In the genomic region with DNA sequence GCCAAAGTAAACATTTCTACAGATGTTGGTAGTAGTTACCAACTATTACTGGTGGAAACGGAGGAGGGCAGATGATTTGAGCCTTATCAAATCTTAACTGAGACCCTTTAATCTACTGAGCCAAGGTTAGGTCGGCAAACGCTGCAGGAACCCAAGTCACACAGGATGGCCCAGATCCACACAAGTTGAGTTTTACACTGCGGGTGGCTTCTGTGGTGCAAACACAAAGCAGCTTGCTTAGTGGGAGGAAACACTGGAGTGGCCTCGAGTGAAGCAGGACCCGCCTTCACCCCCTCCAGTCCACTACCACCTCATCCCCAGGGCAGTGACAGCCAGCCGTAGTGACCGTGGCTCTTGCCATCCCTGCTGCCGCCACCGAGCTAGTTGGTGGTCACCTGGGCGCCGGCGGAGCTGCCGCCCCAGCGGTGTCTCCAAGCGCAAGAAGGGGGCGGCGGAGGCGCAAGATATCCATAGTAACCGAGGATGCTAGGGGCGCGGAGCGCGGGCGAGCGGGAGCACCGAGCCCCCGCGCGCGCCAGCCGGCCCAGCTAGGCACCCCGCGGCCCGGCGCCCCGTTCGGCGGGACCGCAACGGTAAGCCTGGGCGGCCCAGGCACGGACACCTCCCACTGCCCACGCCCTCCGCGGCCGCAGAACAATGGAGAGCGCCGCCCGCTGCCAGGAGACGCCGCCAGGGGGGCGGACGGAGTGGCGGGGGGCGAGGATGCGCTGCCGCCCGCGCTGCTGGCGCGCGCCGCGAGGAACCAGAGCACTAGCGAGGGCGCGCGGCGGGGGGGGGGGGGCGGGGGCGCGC, we compare ENCODE assay signal across 9 mouse cellular contexts.
DNase-seq lines count a peak whose midpoint lies in the region; ATAC-seq and TF ChIP-seq lines count a peak whose summit lies in the region.
"Had no signal": no experiment of that assay in that cellular context is flagged by ENCODE, and none has a peak within 500 bp of the region (broad histone marks: within the 10 kb centered on the region; RNA-seq: fewer than 3 reads in every experiment).

No protein-coding gene starts in this region.

- H3K4me3 ChIP-seq in lung, embryonic 14.5 days (ENCODE audit: low read depth, low read length), result peak overlapping the region; percentile 50
- peak overlapping the region; percentile 59 for H3K4me3 ChIP-seq in embryonic facial prominence, embryonic 11.5 days (ENCODE audit: low read depth, low read length)
- H3K4me3 ChIP-seq in hindbrain, embryonic 14.5 days (replicated peaks; ENCODE audit: low read length), result peak overlapping the region; percentile 69
- peak overlapping the region; percentile 54 for H3K4me3 ChIP-seq in limb, embryonic 14.5 days (replicated peaks; ENCODE audit: low read length)

- peak; percentile 34 for DNase-seq in lung, embryonic 14.5 days
- DNase-seq in lung, postnatal 14 days, result no peak
- peak; percentile 46 for DNase-seq in embryonic facial prominence, embryonic 11.5 days (ENCODE audit: low spot score)
- peak; percentile 66 for DNase-seq in hindbrain, embryonic 14.5 days (ENCODE audit: low spot score)
- DNase-seq in limb, embryonic 14.5 days (ENCODE audit: low spot score), result no peak
- peak; percentile 75 to 79 for DNase-seq in right cerebral cortex, postnatal 10 days (ENCODE audit: low spot score in 2 of 2)
- no peak for DNase-seq in thymus, adult 18-20 months

- H3K27me3 ChIP-seq in lung, embryonic 14.5 days (ENCODE audit: insufficient read depth, low read length), result peaks cover 59% of the 10 kb centered on the region
- peaks cover 44% of the 10 kb centered on the region for H3K27me3 ChIP-seq in embryonic facial prominence, embryonic 11.5 days (ENCODE audit: control insufficient read depth, insufficient read depth, low read length)
- no peaks in the 10 kb centered on the region for H3K27me3 ChIP-seq in hindbrain, embryonic 14.5 days (ENCODE audit: control insufficient read depth, insufficient read depth, low read length)
- peaks cover 63% of the 10 kb centered on the region for H3K27me3 ChIP-seq in limb, embryonic 14.5 days (ENCODE audit: control insufficient read depth, insufficient read depth, low read length)

- no peaks in the 10 kb centered on the region for H3K4me1 ChIP-seq in lung, embryonic 14.5 days (ENCODE audit: insufficient read depth)
- H3K4me1 ChIP-seq in embryonic facial prominence, embryonic 11.5 days (ENCODE audit: control insufficient read depth, insufficient read depth, low read length), result no peaks in the 10 kb centered on the region
- peaks cover 21% of the 10 kb centered on the region for H3K4me1 ChIP-seq in hindbrain, embryonic 14.5 days (replicated peaks; ENCODE audit: control insufficient read depth, insufficient read depth, low read length)
- 0 out of 2 replicates have a peak, but pooled peaks cover 3% of the 10 kb centered on the region for H3K4me1 ChIP-seq in limb, embryonic 14.5 days (ENCODE audit: control insufficient read depth, insufficient read depth, low read length)

- no peaks in the 10 kb centered on the region for H3K9me3 ChIP-seq in lung, embryonic 14.5 days (ENCODE audit: low read depth, low read length)
- H3K9me3 ChIP-seq in embryonic facial prominence, embryonic 11.5 days (replicated peaks; ENCODE audit: control insufficient read depth, low read length), result no peaks in the 10 kb centered on the region
- no peaks in the 10 kb centered on the region for H3K9me3 ChIP-seq in hindbrain, embryonic 14.5 days (ENCODE audit: control insufficient read depth, low read length)
- no peaks in the 10 kb centered on the region for H3K9me3 ChIP-seq in limb, embryonic 14.5 days (ENCODE audit: control insufficient read depth, low read length)

- H3K36me3 ChIP-seq in lung, embryonic 14.5 days (ENCODE audit: insufficient read depth), result no peaks in the 10 kb centered on the region
- no peaks in the 10 kb centered on the region for H3K36me3 ChIP-seq in embryonic facial prominence, embryonic 11.5 days (replicated peaks; ENCODE audit: control insufficient read depth, insufficient read depth, low read depth, low read length)
- H3K36me3 ChIP-seq in hindbrain, embryonic 14.5 days (replicated peaks; ENCODE audit: control insufficient read depth, insufficient read depth), result no peaks in the 10 kb centered on the region
- no peaks in the 10 kb centered on the region for H3K36me3 ChIP-seq in limb, embryonic 14.5 days (ENCODE audit: control insufficient read depth, insufficient read depth, low read length)

- H3K27ac ChIP-seq in lung, embryonic 14.5 days (ENCODE audit: low read depth), result no peak overlapping the region
- no peak overlapping the region for H3K27ac ChIP-seq in embryonic facial prominence, embryonic 11.5 days (replicated peaks; ENCODE audit: low read depth, low read length)
- H3K27ac ChIP-seq in hindbrain, embryonic 14.5 days, result peak overlapping the region; percentile 98
- no peak overlapping the region for H3K27ac ChIP-seq in limb, embryonic 14.5 days (replicated peaks; ENCODE audit: low read depth, low read length)
- H3K27ac ChIP-seq: macrophage had no signal

- under 1% methylated on average over 51 of the region's 73 CpGs for WGBS in lung, embryonic 14.5 days
- under 1% methylated on average over 30 of the region's 73 CpGs for WGBS in embryonic facial prominence, embryonic 11.5 days
- 1% methylated on average over 51 of the region's 73 CpGs for WGBS in hindbrain, embryonic 14.5 days
- 1% methylated on average over 29 of the region's 73 CpGs for WGBS in limb, embryonic 14.5 days

- peak overlapping the region; percentile 89 for H3K4me2 ChIP-seq in lung, embryonic 14.5 days
- peak overlapping the region; percentile 97 for H3K4me2 ChIP-seq in embryonic facial prominence, embryonic 11.5 days (ENCODE audit: low read depth, low read length)
- H3K4me2 ChIP-seq in hindbrain, embryonic 14.5 days (replicated peaks), result peak overlapping the region; percentile 59
- peak overlapping the region; percentile 95 for H3K4me2 ChIP-seq in limb, embryonic 14.5 days (replicated peaks; ENCODE audit: low read depth, low read length, severe bottlenecking)

- TF ChIP-seq CTCF in lung, embryonic 14.5 days (IDR thresholded peaks at IDR 0.05; ENCODE audit: low read depth), result no peak

- no peak overlapping the region for H3K9ac ChIP-seq in lung, embryonic 14.5 days
- H3K9ac ChIP-seq in embryonic facial prominence, embryonic 11.5 days (replicated peaks; ENCODE audit: low read length), result peak overlapping the region; percentile 53
- H3K9ac ChIP-seq in hindbrain, embryonic 14.5 days, result peak overlapping the region; percentile 89
- H3K9ac ChIP-seq in limb, embryonic 14.5 days (ENCODE audit: low read depth, low read length, severe bottlenecking), result peak overlapping the region; percentile 36; the same call in 1 of the 2 replicates

- no peak for TF ChIP-seq POLR2A in limb, embryonic 14.5 days (IDR thresholded peaks at IDR 0.05; ENCODE audit: borderline replicate concordance, extremely low read depth, insufficient read depth, insufficient read length)

- peak; percentile 80 for ATAC-seq in lung, embryonic 14.5 days (ENCODE audit: insufficient read depth)
- ATAC-seq in embryonic facial prominence, embryonic 11.5 days (replicated peaks; ENCODE audit: insufficient number of reproducible peaks, low FRiP score, low TSS enrichment, low read depth), result peak; percentile 64
- peak; percentile 83 for ATAC-seq in hindbrain, embryonic 14.5 days (ENCODE audit: low FRiP score)
- ATAC-seq in limb, embryonic 14.5 days (ENCODE audit: low FRiP score, low read depth), result 0 out of 2 replicates have a peak, but pooled peaks have one; percentile 12
- ATAC-seq in CD4-positive, CD25-positive, alpha-beta regulatory T cell, adult 4 months, result no peak

Comparison
In these comparisons a context has a peak if more than half of its experiments do, and no peak if none do; other contexts are left out.
1. DNase-seq: peak in lung, embryonic 14.5 days (single experiment), embryonic facial prominence, embryonic 11.5 days (single experiment), hindbrain, embryonic 14.5 days (single experiment) and right cerebral cortex, postnatal 10 days (2 of 2); none in lung, postnatal 14 days (single experiment), limb, embryonic 14.5 days (single experiment) and thymus, adult 18-20 months (0 of 2).
2. Peak in every context shown above with its lines, with median percentiles within 50 percentile points of each other: H3K4me2 ChIP-seq and H3K4me3 ChIP-seq.